Mouse (Mus musculus) embryonic stem cell, embryonic (primary cell): ENCODE results near the gene Tat.

Experiments
- CTCF ChIA-PET, 4 experiments: fragments of 300-600 bp in 2 of 4; fragments of 350-600 bp in 2 of 4; sonication (Branson Sonifier 250); formaldehyde crosslinking; loops; one replicate each; lab custom pipeline; 2022; ENCODE audit warnings: inconsistent platforms in 2 of 4; lab: Charles Lee
- POLR2A ChIA-PET, 4 experiments: fragments of 300-600 bp in 2 of 4; fragments of 350-600 bp in 2 of 4; sonication (Branson Sonifier 250); formaldehyde crosslinking; loops; one replicate each; lab custom pipeline; 2022; ENCODE audit warnings: antibody characterized with exemption in 4 of 4, inconsistent platforms in 1 of 4; lab: Charles Lee

Tat gene

GRCm38 (mm10) chr8:109964106-109964505 is 26.1 kb upstream of the Tat start:
- CTCF ChIA-PET, result interaction anchor here in 2 of 4 experiments (0.6 to 2.9 kb wide), 6 partner anchors 10 to 307 kb away, joined by 4 to 27 read pairs (median 5); no protein-coding TSS in a partner anchor
- POLR2A ChIA-PET, result interaction anchor here in 2 of 4 experiments (0.7 to 1.2 kb wide), 2 partner anchors 68 to 117 kb away, joined by 3 read pairs; no protein-coding TSS in a partner anchor

- CTCF ChIA-PET, result interaction anchor here in 3 of 4 experiments (0.5 to 1.3 kb wide), 3 partner anchors 14 to 34 kb away, joined by 3 to 10 read pairs (median 4); no protein-coding TSS in a partner anchor
- POLR2A ChIA-PET, result interaction anchor here in 3 of 4 experiments (0.5 to 1.6 kb wide), 4 partner anchors 9 to 1979 kb away, joined by 3 read pairs; no protein-coding TSS in a partner anchor
These were observed 21.4 kb upstream of the Tat start for GRCm38 (mm10) chr8:109968837-109969236.

GRCm38 (mm10) chr8:109970323-109970722 is 19.9 kb upstream of the Tat start:
- ChIA-PET CTCF (interaction anchor here (0.6 to 1.9 kb wide), 13 partner anchors 8 to 406 kb away, joined by 3 to 13 read pairs (median 4); partner anchors contain the start of genes Marveld3 (in 2 of the 4) and Phlpp2 (in 1 of the 4)), POLR2A (interaction anchor here in 1 of 4 experiments (0.6 to 1.3 kb wide), 3 partner anchors 96 to 552 kb away, joined by 3 read pairs; no protein-coding TSS in a partner anchor)

GRCm38 (mm10) chr8:109972901-109973300 is 17.3 kb upstream of the Tat start:
- ChIA-PET CTCF (no interaction called here), POLR2A (no interaction called here)

- POLR2A ChIA-PET, result no interaction called here
- CTCF ChIA-PET, result no interaction called here
These were observed 10.9 kb upstream of the Tat start for GRCm38 (mm10) chr8:109979339-109979738.

GRCm38 (mm10) chr8:109982386-109983105 is 7.7 kb upstream of the Tat start:
- ChIA-PET CTCF (no interaction called here), POLR2A (no interaction called here)

- ChIA-PET CTCF (interaction anchor here in 2 of 4 experiments (0.7 kb wide), 2 partner anchors 23 to 82 kb away, joined by 4 read pairs; no protein-coding TSS in a partner anchor), POLR2A (interaction anchor here in 2 of 4 experiments (0.7 to 1.0 kb wide), 2 partner anchors 66 to 230 kb away, joined by 3 to 6 read pairs; no protein-coding TSS in a partner anchor)
These were observed 6.3 kb upstream of the Tat start for GRCm38 (mm10) chr8:109983944-109984343.

GRCm38 (mm10) chr8:109986384-109986783 is 3.9 kb upstream of the Tat start:
- POLR2A ChIA-PET, result interaction anchor here in 1 of 4 experiments (0.5 to 0.6 kb wide), 2 partner anchors 119 to 359 kb away, joined by 3 to 4 read pairs; no protein-coding TSS in a partner anchor
- CTCF ChIA-PET, result interaction anchor here in 1 of 4 experiments (1.2 kb wide), 1 partner anchor 9 kb away, joined by 5 read pairs; no protein-coding TSS in a partner anchor

GRCm38 (mm10) chr8:109987776-109988175 is 2.5 kb upstream of the Tat start:
- ChIA-PET POLR2A (no interaction called here), CTCF (interaction anchor here in 1 of 4 experiments (1.2 kb wide), 1 partner anchor 7 kb away, joined by 5 read pairs; no protein-coding TSS in a partner anchor)

- ChIA-PET POLR2A (no interaction called here), CTCF (interaction anchor here in 1 of 4 experiments (1.0 kb wide), 1 partner anchor 14 kb away, joined by 5 read pairs; no protein-coding TSS in a partner anchor)
These were observed 1.1 kb upstream of the Tat start for GRCm38 (mm10) chr8:109989151-109989550.

GRCm38 (mm10) chr8:109992166-109992565 is 1.9 kb downstream of the Tat start:
- POLR2A ChIA-PET, result no interaction called here
- CTCF ChIA-PET, result interaction anchor here in 2 of 4 experiments (1.1 to 1.9 kb wide), 3 partner anchors 9 to 11 kb away, joined by 3 to 11 read pairs (median 4); no protein-coding TSS in a partner anchor

GRCm38 (mm10) chr8:109992951-109993350 is 2.7 kb downstream of the Tat start:
- CTCF ChIA-PET, result interaction anchor here in 1 of 4 experiments (1.7 kb wide), 1 partner anchor 10 kb away, joined by 11 read pairs; no protein-coding TSS in a partner anchor
- POLR2A ChIA-PET, result interaction anchor here in 1 of 4 experiments (0.7 kb wide), 1 partner anchor 9 kb away, joined by 3 read pairs; no protein-coding TSS in a partner anchor

GRCm38 (mm10) chr8:109997381-109997780 is 7.1 kb downstream of the Tat start:
- ChIA-PET CTCF (no interaction called here), POLR2A (interaction anchor here in 1 of 4 experiments (0.6 kb wide), 1 partner anchor 503 kb away, joined by 7 read pairs; no protein-coding TSS in a partner anchor)

GRCm38 (mm10) chr8:109998066-109998465 is 7.8 kb downstream of the Tat start:
- POLR2A ChIA-PET, result no interaction called here
- CTCF ChIA-PET, result no interaction called here

- POLR2A ChIA-PET, result no interaction called here
- CTCF ChIA-PET, result interaction anchor here in 1 of 4 experiments (2.1 kb wide), 1 partner anchor 8 kb away, joined by 4 read pairs; no protein-coding TSS in a partner anchor
These were observed 9.7 kb downstream of the Tat start for GRCm38 (mm10) chr8:109999974-110000373.

GRCm38 (mm10) chr8:110002953-110003352 is 12.7 kb downstream of the Tat start:
- ChIA-PET CTCF (interaction anchor here (0.6 to 1.9 kb wide), 33 partner anchors 11 to 446 kb away, joined by 3 to 34 read pairs (median 4); partner anchors contain the start of genes Marveld3 (in 4 of the 4), Chst4 (in 1 of the 4), Phlpp2 (in 1 of the 4) and Tat (in 1 of the 4)), POLR2A (no interaction called here)

GRCm38 (mm10) chr8:110004300-110004699 is 14.1 kb downstream of the Tat start:
- ChIA-PET POLR2A (no interaction called here), CTCF (interaction anchor here in 1 of 4 experiments (1.9 kb wide), 1 partner anchor 43 kb away, joined by 9 read pairs; the partner anchor contains the start of gene Marveld3)

GRCm38 (mm10) chr8:110006312-110007023 is 16.2 kb downstream of the Tat start:
- CTCF ChIA-PET, result interaction anchor here in 1 of 4 experiments (0.6 kb wide), 1 partner anchor 37 kb away, joined by 4 read pairs; no protein-coding TSS in a partner anchor
- POLR2A ChIA-PET, result interaction anchor here in 1 of 4 experiments (0.5 kb wide), 1 partner anchor 228 kb away, joined by 3 read pairs; the partner anchor contains the start of gene Ap1g1
